8 mouse cellular contexts compared by ENCODE assay signal in the genomic region with DNA sequence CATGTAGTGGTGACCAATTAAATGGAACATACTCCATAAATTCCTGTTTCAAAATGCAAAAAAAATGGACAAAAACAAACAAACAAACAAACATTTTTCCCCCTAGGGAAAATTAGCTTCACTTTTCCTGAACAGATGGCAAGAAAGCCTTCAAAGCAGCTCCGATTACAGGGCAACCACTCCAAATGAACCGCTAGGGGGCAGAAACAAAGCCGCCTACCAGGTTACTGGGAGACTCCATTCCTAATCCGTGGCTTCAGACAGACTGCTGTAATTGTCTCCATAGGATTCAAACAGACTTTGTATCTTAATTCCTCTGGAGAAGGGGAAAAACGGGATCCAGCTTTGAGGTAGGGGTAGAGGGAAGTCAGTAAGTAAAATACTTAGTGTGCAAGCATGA.
A peak's percentile ranks its signal among the peaks of the same experiment; 100 is the strongest.
DNase-seq lines count a peak whose midpoint lies in the region; ATAC-seq and TF ChIP-seq lines count a peak whose summit lies in the region.
"Had no signal": no experiment of that assay in that cellular context is flagged by ENCODE, and none has a peak within 500 bp of the region (broad histone marks: within the 10 kb centered on the region; RNA-seq: fewer than 3 reads in every experiment).

No protein-coding gene starts in this region.

- H3K4me1 ChIP-seq in kidney, embryonic 15.5 days = no peaks in the 10 kb centered on the region
- H3K4me1 ChIP-seq in cortical plate, adult 2 months (ENCODE audit: control insufficient read depth, insufficient read depth, low read length) = no peaks in the 10 kb centered on the region
- H3K4me1 ChIP-seq: neural tube, embryonic 12.5 days had no signal

- ATAC-seq in kidney, embryonic 15.5 days (replicated peaks; ENCODE audit: low FRiP score) = no peak
- no peak for ATAC-seq in granulocyte monocyte progenitor cell, adult 5-6 weeks (replicated peaks; ENCODE audit: poor library complexity, severe bottlenecking)

- no peak overlapping the region for H3K4me2 ChIP-seq in kidney, embryonic 15.5 days
- H3K4me2 ChIP-seq: neural tube, embryonic 12.5 days had no signal

- no peak for TF ChIP-seq POLR2A in cortical plate, adult 2 months (IDR thresholded peaks at IDR 0.05; ENCODE audit: extremely low read depth, insufficient read depth, low read length)

- H3K27me3 ChIP-seq in kidney, embryonic 15.5 days = no peaks in the 10 kb centered on the region; the same call in 1 of the 2 replicates
- H3K27me3 ChIP-seq: neural tube, embryonic 12.5 days had no signal

- H3K9ac ChIP-seq in kidney, embryonic 15.5 days = no peak overlapping the region
- H3K9ac ChIP-seq: neural tube, embryonic 12.5 days had no signal

- no peak overlapping the region for H3K27ac ChIP-seq in kidney, embryonic 15.5 days
- no peak overlapping the region for H3K27ac ChIP-seq in cortical plate, adult 2 months (ENCODE audit: insufficient read depth, low read length)
- H3K27ac ChIP-seq: neural tube, embryonic 12.5 days had no signal

- H3K4me3 ChIP-seq in kidney, embryonic 15.5 days (replicated peaks) = no peak overlapping the region
- H3K4me3 ChIP-seq in cortical plate, adult 2 months (ENCODE audit: insufficient read depth, low read length) = no peak overlapping the region
- H3K4me3 ChIP-seq: neural tube, embryonic 12.5 days had no signal

- H3K36me3 ChIP-seq in kidney, embryonic 15.5 days = no peaks in the 10 kb centered on the region
- H3K36me3 ChIP-seq: neural tube, embryonic 12.5 days had no signal

- WGBS in kidney, embryonic 15.5 days = 23% methylated on average over 5 of the region's 5 CpGs

- peak; percentile 29 for DNase-seq in kidney, postnatal 10 days
- DNase-seq in B cell, adult 2 months = peak; percentile 1
- peak; percentile 37 for DNase-seq in ES-CJ7 (ENCODE audit: low read depth, low spot score)
- DNase-seq in naive thymus-derived CD4-positive, alpha-beta T cell, adult 2 months (ENCODE audit: low read depth) = peak; percentile 1

- TF ChIP-seq CTCF in cortical plate, adult 2 months (IDR thresholded peaks at IDR 0.05; ENCODE audit: extremely low read depth, insufficient read depth, low read length) = peak; percentile 11; the same call in 1 of the 2 replicates

- no peaks in the 10 kb centered on the region for H3K9me3 ChIP-seq in kidney, embryonic 15.5 days (replicated peaks)
- H3K9me3 ChIP-seq: neural tube, embryonic 12.5 days had no signal
